ENCODE assay signal across 10 mouse cellular contexts in the genomic region with DNA sequence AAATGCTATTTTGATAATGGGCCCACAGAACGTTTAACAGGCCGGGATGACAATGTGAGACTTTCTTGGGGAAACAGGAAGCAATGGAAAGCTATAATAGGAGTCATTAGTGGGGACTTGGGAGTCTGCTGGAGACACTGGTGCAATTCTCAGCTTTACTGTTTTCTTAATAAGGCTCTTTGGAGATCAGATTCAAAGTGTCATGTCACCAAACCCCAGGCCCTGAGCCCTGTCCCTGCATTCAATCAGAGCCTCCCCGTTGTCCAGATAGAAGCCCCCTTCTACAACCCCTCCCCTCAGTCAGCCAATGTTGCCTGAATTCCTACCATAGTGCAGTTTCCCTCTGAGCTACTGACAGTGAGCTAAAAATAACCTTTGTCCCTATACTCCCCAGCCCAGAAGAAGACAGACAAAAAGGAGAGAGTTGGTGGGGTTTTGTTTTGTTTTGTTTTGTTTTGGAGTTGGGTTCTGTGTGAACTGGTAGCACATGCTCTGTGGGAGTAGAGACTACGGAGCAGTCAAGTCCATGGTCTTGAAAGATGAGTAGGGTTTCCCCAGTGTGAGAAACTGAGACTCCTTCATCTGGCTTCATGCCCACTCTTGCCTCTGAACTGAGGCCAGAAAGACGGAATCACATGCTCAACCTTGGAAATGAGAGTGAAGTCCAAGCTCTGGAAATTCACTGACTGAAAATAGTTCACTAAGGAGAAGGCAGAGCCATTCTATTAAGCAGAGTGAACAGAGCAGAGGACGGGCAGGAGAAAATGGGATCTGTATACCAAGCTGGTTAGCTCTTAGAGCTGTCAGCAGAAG.
DNase-seq lines count a peak whose midpoint lies in the region; ATAC-seq and TF ChIP-seq lines count a peak whose summit lies in the region.
"Had no signal": no experiment of that assay in that cellular context is flagged by ENCODE, and none has a peak within 500 bp of the region (broad histone marks: within the 10 kb centered on the region; RNA-seq: fewer than 3 reads in every experiment).

No protein-coding gene starts in this region.

- DNase-seq in left cerebral cortex, adult 11 months (ENCODE audit: low spot score): peak; percentile 22
- DNase-seq in left cerebral cortex, adult 8-10 months (ENCODE audit: low spot score in 2 of 2): no peak
- peak; percentile 68 for DNase-seq in brain, embryonic 14.5 days (ENCODE audit: low read depth)
- peak; percentile 56 to 79 for DNase-seq in heart, adult 9 months (ENCODE audit: low spot score in 2 of 2)
- DNase-seq in lung, postnatal 25 days (ENCODE audit: low spot score): peak; percentile 16
- DNase-seq in urinary bladder, postnatal 10 days (ENCODE audit: low spot score): no peak

- no peak for TF ChIP-seq CTCF in brain, embryonic 14.5 days (IDR thresholded peaks at IDR 0.05; ENCODE audit: borderline replicate concordance, extremely low read depth, insufficient read depth, insufficient read length)

- WGBS in kidney, embryonic 16.5 days: 15% methylated on average over 6 of the region's 6 CpGs

- H3K27me3 ChIP-seq in kidney, embryonic 16.5 days (ENCODE audit: insufficient read depth, low read length): no peaks in the 10 kb centered on the region
- H3K27me3 ChIP-seq: midbrain, embryonic 12.5 days had no signal

- H3K9ac ChIP-seq in kidney, embryonic 16.5 days (replicated peaks; ENCODE audit: low read length): no peak overlapping the region
- H3K9ac ChIP-seq: embryonic facial prominence, embryonic 13.5 days; midbrain, embryonic 12.5 days had no signal

- peaks cover 16% of the 10 kb centered on the region for H3K4me1 ChIP-seq in kidney, embryonic 16.5 days (ENCODE audit: insufficient read depth, low read length)

- H3K27ac ChIP-seq in kidney, embryonic 16.5 days (ENCODE audit: low read length): peak overlapping the region; percentile 72
- H3K27ac ChIP-seq: embryonic facial prominence, embryonic 13.5 days; midbrain, embryonic 12.5 days had no signal

- no peaks in the 10 kb centered on the region for H3K9me3 ChIP-seq in kidney, embryonic 16.5 days (ENCODE audit: low read length)
- H3K9me3 ChIP-seq: embryonic facial prominence, embryonic 13.5 days; midbrain, embryonic 12.5 days had no signal

- peak; percentile 85 for ATAC-seq in kidney, embryonic 16.5 days (ENCODE audit: low FRiP score, low TSS enrichment)
- ATAC-seq in activated CD4-positive, CD25-positive, alpha-beta regulatory T cell, adult 4 months: no peak

- H3K36me3 ChIP-seq in kidney, embryonic 16.5 days (ENCODE audit: insufficient read depth, low read length): no peaks in the 10 kb centered on the region
- H3K36me3 ChIP-seq: embryonic facial prominence, embryonic 13.5 days; midbrain, embryonic 12.5 days had no signal

- TF ChIP-seq POLR2A in brain, embryonic 14.5 days (IDR thresholded peaks at IDR 0.05; ENCODE audit: borderline replicate concordance, extremely low read depth, insufficient read depth, insufficient read length, poor library complexity, severe bottlenecking): no peak

- no peak overlapping the region for H3K4me3 ChIP-seq in kidney, embryonic 16.5 days (ENCODE audit: low read length)
- H3K4me3 ChIP-seq: embryonic facial prominence, embryonic 13.5 days; midbrain, embryonic 12.5 days had no signal

- no peak overlapping the region for H3K4me2 ChIP-seq in kidney, embryonic 16.5 days (replicated peaks; ENCODE audit: low read depth, low read length)
- H3K4me2 ChIP-seq: embryonic facial prominence, embryonic 13.5 days; midbrain, embryonic 12.5 days had no signal

Comparison
In these comparisons a context has a peak if more than half of its experiments do, and no peak if none do; other contexts are left out.
1. DNase-seq: peak in left cerebral cortex, adult 11 months (single experiment), brain, embryonic 14.5 days (single experiment), heart, adult 9 months (2 of 2) and lung, postnatal 25 days (single experiment); none in left cerebral cortex, adult 8-10 months (0 of 2) and urinary bladder, postnatal 10 days (single experiment).